Mouse (Mus musculus) kidney, embryonic 14.5 days (tissue): Measurements from ENCODE around the gene Bmp10. TPM values are rescaled to one million over a fixed set of nuclear protein-coding genes. Genes with fewer than 3 reads are reported as not detected.

Experiments
- ATAC-seq: fragments of 200-750 bp; cut with Nextera tagmentation; 2 replicates; pipeline ENCODE4 v1.8.0; 2017; ENCODE audit warnings: moderate number of reproducible peaks, mild to moderate bottlenecking, moderate TSS enrichment, moderate library complexity; ENCODE audit not compliant: low FRiP score, low TSS enrichment
- H3K27ac ChIP-seq: fragments of 300-500 bp; sonication (generic); 2 replicates; pipeline ENCODE4 v1.5.1; 2014; ENCODE audit warnings: low read depth, mild to moderate bottlenecking, low read length, moderate library complexity, mixed read lengths
- H3K27me3 ChIP-seq: fragments of 300-500 bp; sonication (generic); 2 replicates; pipeline ENCODE4 v1.6.1; 2014; ENCODE audit warnings: mild to moderate bottlenecking, low read length; ENCODE audit not compliant: control insufficient read depth, insufficient read depth
- H3K36me3 ChIP-seq: fragments of 300-500 bp; sonication (generic); 2 replicates; pipeline ENCODE4 v1.6.1; 2014; ENCODE audit warnings: low read length, mixed read lengths; ENCODE audit not compliant: control insufficient read depth, insufficient read depth
- H3K4me1 ChIP-seq: fragments of 300-500 bp; sonication (generic); 2 replicates; pipeline ENCODE4 v1.6.1; 2014; ENCODE audit warnings: low read length, mixed read lengths; ENCODE audit not compliant: control insufficient read depth, insufficient read depth
- H3K4me2 ChIP-seq: fragments of 300-500 bp; sonication (generic); replicated peaks from 2 replicates; pipeline ENCODE4 v1.6.1; 2014; ENCODE audit warnings: low read depth, mild to moderate bottlenecking, low read length
- H3K4me3 ChIP-seq: fragments of 300-500 bp; sonication (generic); 2 replicates; pipeline ENCODE4 v1.5.1; 2014; ENCODE audit warnings: mild to moderate bottlenecking, low read length
- H3K9ac ChIP-seq: fragments of 300-500 bp; sonication (generic); 2 replicates; pipeline ENCODE4 v1.6.1; 2014; ENCODE audit warnings: low read depth, mild to moderate bottlenecking, low read length, moderate library complexity
- H3K9me3 ChIP-seq: fragments of 300-500 bp; sonication (generic); 2 replicates; pipeline ENCODE4 v1.6.1; 2016; ENCODE audit warnings: low read length; ENCODE audit not compliant: control insufficient read depth
- WGBS: fragments of 180-500 bp; shearing (Covaris S2); extraction: QIAGEN DNeasy Blood & Tissue Kit; methylation state at CpG from one replicate; pipeline ENCODE4 v1.1.7; 2014; 5-methylcytosine and 5-hydroxymethylcytosine counted together
- polyA plus RNA-seq: library from polyadenylated mRNA; unstranded; fragments of >200 nt; fragmentation: Nextera tagmentation; extraction: Ambion mirVana; gene quantifications from 2 replicates; pipeline ENCODE4 v1.2.1, GENCODE M21; 2014

The Bmp10 gene
- polyA plus RNA-seq, 1 experiment from 2014 or later: not detected

- H3K9ac ChIP-seq: no peak overlapping the region
- no peaks in the 10 kb centered on the region for H3K4me1 ChIP-seq
- H3K27ac ChIP-seq: no peak overlapping the region
- no peak overlapping the region for H3K4me3 ChIP-seq
- H3K4me2 ChIP-seq: no peak overlapping the region
- no peaks in the 10 kb centered on the region for H3K36me3 ChIP-seq
- ATAC-seq: no peak
- 89% methylated on average over 3 of the region's 3 CpGs for WGBS
- no peaks in the 10 kb centered on the region for H3K9me3 ChIP-seq
- no peaks in the 10 kb centered on the region for H3K27me3 ChIP-seq
Measured at GRCm38 (mm10) chr6:87435791-87436190, 7.0 kb downstream of the Bmp10 start.

- no peak overlapping the region for H3K9ac ChIP-seq
- no peak overlapping the region for H3K27ac ChIP-seq
- no peak overlapping the region for H3K4me3 ChIP-seq
- no peak for ATAC-seq
- WGBS: 86% methylated on average over 8 of the region's 8 CpGs
- H3K36me3 ChIP-seq: no peaks in the 10 kb centered on the region
- no peak overlapping the region for H3K4me2 ChIP-seq
- no peaks in the 10 kb centered on the region for H3K4me1 ChIP-seq
- no peaks in the 10 kb centered on the region for H3K27me3 ChIP-seq
- no peaks in the 10 kb centered on the region for H3K9me3 ChIP-seq
Measured at GRCm38 (mm10) chr6:87436745-87437144, 8.0 kb downstream of the Bmp10 start.

- no peak for ATAC-seq
- H3K36me3 ChIP-seq: no peaks in the 10 kb centered on the region
- H3K27me3 ChIP-seq: no peaks in the 10 kb centered on the region
- H3K9ac ChIP-seq: no peak overlapping the region
- no peak overlapping the region for H3K4me2 ChIP-seq
- no peaks in the 10 kb centered on the region for H3K9me3 ChIP-seq
- H3K4me1 ChIP-seq: no peaks in the 10 kb centered on the region
- no peak overlapping the region for H3K4me3 ChIP-seq
- H3K27ac ChIP-seq: no peak overlapping the region
- 86% methylated on average over 11 of the region's 11 CpGs for WGBS
Measured at GRCm38 (mm10) chr6:87443253-87443652, 14.5 kb downstream of the Bmp10 start.

GRCm38 (mm10) chr6:87445222-87445621 is 16.4 kb downstream of the Bmp10 start:
- H3K9ac ChIP-seq: no peak overlapping the region
- H3K27me3 ChIP-seq: no peaks in the 10 kb centered on the region
- H3K36me3 ChIP-seq: no peaks in the 10 kb centered on the region
- ATAC-seq: no peak
- 83% methylated on average over 7 of the region's 7 CpGs for WGBS
- no peak overlapping the region for H3K27ac ChIP-seq
- no peaks in the 10 kb centered on the region for H3K9me3 ChIP-seq
- H3K4me1 ChIP-seq: no peaks in the 10 kb centered on the region
- H3K4me3 ChIP-seq: no peak overlapping the region
- no peak overlapping the region for H3K4me2 ChIP-seq

- no peak overlapping the region for H3K4me3 ChIP-seq
- no peak for ATAC-seq
- no peak overlapping the region for H3K9ac ChIP-seq
- 90% methylated on average over 4 of the region's 4 CpGs for WGBS
- no peaks in the 10 kb centered on the region for H3K27me3 ChIP-seq
- H3K27ac ChIP-seq: no peak overlapping the region
- H3K9me3 ChIP-seq: no peaks in the 10 kb centered on the region
- H3K36me3 ChIP-seq: no peaks in the 10 kb centered on the region
- no peaks in the 10 kb centered on the region for H3K4me1 ChIP-seq
- H3K4me2 ChIP-seq: no peak overlapping the region
Measured at GRCm38 (mm10) chr6:87447217-87447616, 18.4 kb downstream of the Bmp10 start.

- H3K4me2 ChIP-seq: no peak overlapping the region
- WGBS: 91% methylated on average over 3 of the region's 3 CpGs
- no peak overlapping the region for H3K9ac ChIP-seq
- no peak overlapping the region for H3K4me3 ChIP-seq
- ATAC-seq: no peak
- no peaks in the 10 kb centered on the region for H3K36me3 ChIP-seq
- H3K27ac ChIP-seq: no peak overlapping the region
- H3K4me1 ChIP-seq: no peaks in the 10 kb centered on the region
- no peaks in the 10 kb centered on the region for H3K9me3 ChIP-seq
- H3K27me3 ChIP-seq: no peaks in the 10 kb centered on the region
Measured at GRCm38 (mm10) chr6:87449534-87449933, 20.7 kb downstream of the Bmp10 start.

- ATAC-seq: no peak
- 68% methylated on average over 3 of the region's 3 CpGs for WGBS
- Histone ChIP-seq H3K36me3 (no peaks in the 10 kb centered on the region), H3K27me3 (no peaks in the 10 kb centered on the region), H3K4me1 (no peaks in the 10 kb centered on the region), H3K4me2 (no peak overlapping the region), H3K9me3 (no peaks in the 10 kb centered on the region), H3K9ac (no peak overlapping the region), H3K4me3 (no peak overlapping the region), H3K27ac (no peak overlapping the region)
Measured at GRCm38 (mm10) chr6:87451016-87451415, 22.2 kb downstream of the Bmp10 start.

- Histone ChIP-seq H3K9me3 (no peaks in the 10 kb centered on the region), H3K4me3 (no peak overlapping the region), H3K4me2 (no peak overlapping the region), H3K4me1 (no peaks in the 10 kb centered on the region), H3K27me3 (no peaks in the 10 kb centered on the region), H3K9ac (no peak overlapping the region), H3K36me3 (no peaks in the 10 kb centered on the region), H3K27ac (no peak overlapping the region)
- ATAC-seq: no peak
- WGBS: 49% methylated on average over 3 of the region's 3 CpGs
Measured at GRCm38 (mm10) chr6:87451771-87452170, 23.0 kb downstream of the Bmp10 start.

GRCm38 (mm10) chr6:87455507-87455906 is 26.7 kb downstream of the Bmp10 start:
- Histone ChIP-seq H3K9me3 (no peaks in the 10 kb centered on the region), H3K9ac (no peak overlapping the region), H3K4me1 (no peaks in the 10 kb centered on the region), H3K4me2 (no peak overlapping the region), H3K36me3 (no peaks in the 10 kb centered on the region), H3K27ac (no peak overlapping the region), H3K4me3 (no peak overlapping the region), H3K27me3 (no peaks in the 10 kb centered on the region)
- 68% methylated on average over 6 of the region's 6 CpGs for WGBS
- ATAC-seq: no peak
